Mouse (Mus musculus): ENCODE data around the gene Fam208b. TPM values are rescaled to one million over a fixed set of nuclear protein-coding genes. Genes with fewer than 3 reads are reported as not detected.
"Not testable (repeated sequence)": the region's sequence is repeated elsewhere in the genome, so short reads cannot be mapped to it uniquely, and the experiment has no call there.

The Fam208b gene
- total and polyA plus RNA-seq, 3 experiments, result 7.3 to 126 (median 58.2) TPM

GRCm38 (mm10) chr13:3538223-3538968, 72.5 kb downstream of the Fam208b start:
- H3K4me3 ChIP-seq (ENCODE audit: low read depth, low read length), result peak overlapping the region; percentile 94
- H3K36me3 ChIP-seq (replicated peaks), result peaks cover 17% of the 10 kb centered on the region
- peaks cover 43% of the 10 kb centered on the region for H3K4me1 ChIP-seq (ENCODE audit: insufficient read depth, low read depth, low read length)
- no peak for TF ChIP-seq POLR2AphosphoS5 (IDR thresholded peaks at IDR 0.05; ENCODE audit: insufficient replicate concordance, low read depth, low read length)
- TF ChIP-seq TAL1 (conservative IDR thresholded peaks at IDR 0.05; ENCODE audit: low read depth, low read length), result no peak
- TF ChIP-seq GATA1 (IDR thresholded peaks at IDR 0.05; ENCODE audit: borderline replicate concordance, low read length), result no peak
- no peak for TF ChIP-seq CTCF (IDR thresholded peaks at IDR 0.05; ENCODE audit: low read depth, low read length)
- DNase-seq (ENCODE audit: low spot score) (no peak), ATAC-seq (ENCODE audit: extremely low read depth, insufficient number of reproducible peaks, low FRiP score, poor library complexity, severe bottlenecking) (no peak)
- no peaks in the 10 kb centered on the region for H3K27me3 ChIP-seq (ENCODE audit: insufficient read depth, low read length)
- no peaks in the 10 kb centered on the region; the same call in 1 of the 2 replicates for H3K9me3 ChIP-seq (replicated peaks)

- Histone ChIP-seq H3K4me1 (ENCODE audit: insufficient read depth, low read depth, low read length) (peaks cover 43% of the 10 kb centered on the region), H3K36me3 (replicated peaks) (peaks cover 12% of the 10 kb centered on the region), H3K9me3 (replicated peaks) (no peaks in the 10 kb centered on the region; the same call in 1 of the 2 replicates), H3K27me3 (ENCODE audit: insufficient read depth, low read length) (no peaks in the 10 kb centered on the region), H3K4me3 (ENCODE audit: low read depth, low read length) (peak within 1 kb of the TSS; percentile 94)
- DNase-seq (ENCODE audit: low spot score) (peak; percentile 88), ATAC-seq (ENCODE audit: extremely low read depth, insufficient number of reproducible peaks, low FRiP score, poor library complexity, severe bottlenecking) (peak; percentile 86)
- TF ChIP-seq GATA1 (IDR thresholded peaks at IDR 0.05; ENCODE audit: borderline replicate concordance, low read length) (no peak), TAL1 (conservative IDR thresholded peaks at IDR 0.05; ENCODE audit: low read depth, low read length) (no peak), CTCF (IDR thresholded peaks at IDR 0.05; ENCODE audit: low read depth, low read length) (no peak), GATA2 (IDR thresholded peaks at IDR 0.05; ENCODE audit: borderline replicate concordance, low read depth, low read length) (no peak), POLR2AphosphoS5 (IDR thresholded peaks at IDR 0.05; ENCODE audit: insufficient replicate concordance, low read depth, low read length) (no peak)
These were observed 73.2 kb downstream of the Fam208b start, which contains the start of gene Gdi2 for GRCm38 (mm10) chr13:3537594-3538222. Gene Gdi2 (plus strand): TSS chr13:3538063.

- Histone ChIP-seq H3K27me3 (ENCODE audit: insufficient read depth, low read length) (no peaks in the 10 kb centered on the region), H3K36me3 (replicated peaks) (no peaks in the 10 kb centered on the region), H3K9me3 (replicated peaks) (no peaks in the 10 kb centered on the region; the same call in 1 of the 2 replicates), H3K4me3 (ENCODE audit: low read depth, low read length) (no peak overlapping the region), H3K4me1 (ENCODE audit: insufficient read depth, low read depth, low read length) (peaks cover 48% of the 10 kb centered on the region)
- TF ChIP-seq CTCF (IDR thresholded peaks at IDR 0.05; ENCODE audit: low read depth, low read length) (no peak), GATA2 (IDR thresholded peaks at IDR 0.05; ENCODE audit: borderline replicate concordance, low read depth, low read length) (no peak), POLR2AphosphoS5 (IDR thresholded peaks at IDR 0.05; ENCODE audit: insufficient replicate concordance, low read depth, low read length) (no peak), GATA1 (IDR thresholded peaks at IDR 0.05; ENCODE audit: borderline replicate concordance, low read length) (no peak), TAL1 (conservative IDR thresholded peaks at IDR 0.05; ENCODE audit: low read depth, low read length) (no peak)
- no peak for ATAC-seq (ENCODE audit: extremely low read depth, insufficient number of reproducible peaks, low FRiP score, poor library complexity, severe bottlenecking)
- DNase-seq (ENCODE audit: low spot score), result no peak
These were observed 76.8 kb downstream of the Fam208b start for GRCm38 (mm10) chr13:3534146-3534545.

- TF ChIP-seq GATA2 (IDR thresholded peaks at IDR 0.05; ENCODE audit: borderline replicate concordance, low read depth, low read length) (no peak), TAL1 (conservative IDR thresholded peaks at IDR 0.05; ENCODE audit: low read depth, low read length) (no peak), GATA1 (IDR thresholded peaks at IDR 0.05; ENCODE audit: borderline replicate concordance, low read length) (no peak), CTCF (IDR thresholded peaks at IDR 0.05; ENCODE audit: low read depth, low read length) (no peak), POLR2AphosphoS5 (IDR thresholded peaks at IDR 0.05; ENCODE audit: insufficient replicate concordance, low read depth, low read length) (no peak)
- no peak for DNase-seq (ENCODE audit: low spot score)
- Histone ChIP-seq H3K9me3 (replicated peaks) (no peaks in the 10 kb centered on the region; the same call in 1 of the 2 replicates), H3K36me3 (replicated peaks) (no peaks in the 10 kb centered on the region), H3K27me3 (ENCODE audit: insufficient read depth, low read length) (no peaks in the 10 kb centered on the region), H3K4me1 (ENCODE audit: insufficient read depth, low read depth, low read length) (peaks cover 52% of the 10 kb centered on the region), H3K4me3 (ENCODE audit: low read depth, low read length) (peak overlapping the region; percentile 59; the same call in 1 of the 2 replicates)
- ATAC-seq (ENCODE audit: extremely low read depth, insufficient number of reproducible peaks, low FRiP score, poor library complexity, severe bottlenecking), result peak; percentile 24
These were observed 78.5 kb downstream of the Fam208b start for GRCm38 (mm10) chr13:3532451-3532850.

- Histone ChIP-seq H3K36me3 (replicated peaks) (no peaks in the 10 kb centered on the region), H3K9me3 (replicated peaks) (no peaks in the 10 kb centered on the region; the same call in 1 of the 2 replicates), H3K27me3 (ENCODE audit: insufficient read depth, low read length) (no peaks in the 10 kb centered on the region), H3K4me3 (ENCODE audit: low read depth, low read length) (peak overlapping the region; percentile 59; the same call in 1 of the 2 replicates), H3K4me1 (ENCODE audit: insufficient read depth, low read depth, low read length) (peaks cover 48% of the 10 kb centered on the region)
- DNase-seq (ENCODE audit: low spot score) (no peak), ATAC-seq (ENCODE audit: extremely low read depth, insufficient number of reproducible peaks, low FRiP score, poor library complexity, severe bottlenecking) (peak; percentile 62)
- TF ChIP-seq GATA2 (IDR thresholded peaks at IDR 0.05; ENCODE audit: borderline replicate concordance, low read depth, low read length) (no peak), GATA1 (IDR thresholded peaks at IDR 0.05; ENCODE audit: borderline replicate concordance, low read length) (no peak), TAL1 (conservative IDR thresholded peaks at IDR 0.05; ENCODE audit: low read depth, low read length) (no peak), POLR2AphosphoS5 (IDR thresholded peaks at IDR 0.05; ENCODE audit: insufficient replicate concordance, low read depth, low read length) (no peak), CTCF (IDR thresholded peaks at IDR 0.05; ENCODE audit: low read depth, low read length) (no peak)
These were observed 79.1 kb downstream of the Fam208b start for GRCm38 (mm10) chr13:3531692-3532320.

GRCm38 (mm10) chr13:3531176-3531575, 79.7 kb downstream of the Fam208b start:
- H3K9me3 ChIP-seq (replicated peaks); DNase-seq (ENCODE audit: low spot score); H3K4me3 ChIP-seq (ENCODE audit: low read depth, low read length); H3K36me3 ChIP-seq (replicated peaks); H3K27me3 ChIP-seq (ENCODE audit: insufficient read depth, low read length); ATAC-seq (ENCODE audit: extremely low read depth, insufficient number of reproducible peaks, low FRiP score, poor library complexity, severe bottlenecking): not testable (repeated sequence)
- H3K4me1 ChIP-seq (ENCODE audit: insufficient read depth, low read depth, low read length), result peaks cover 51% of the 10 kb centered on the region
